Mouse (Mus musculus) regulatory T cell (primary cell): ENCODE results near the gene Hemk1.

ENCODE experiments used
- in situ Hi-C: fragments of 300-600 bp; cut with MboI, MseI; formaldehyde crosslinking; loops from one replicate; pipeline ENCODE4 v1.15.1; 2025; ENCODE audit warnings: high pct_unique_total_duplicates

Gene Hemk1

GRCm38 (mm10) chr9:107309600-107309999, 28.6 kb downstream of the Hemk1 start:
- in situ Hi-C loops = loop anchor here (10.0 to 25.0 kb wide), 2 partner anchors 1003 to 1745 kb away; partner anchors contain the start of genes Rhoa, Tcta and Trex1

- in situ Hi-C loops = loop anchor here (10.0 to 25.0 kb wide), 2 partner anchors 1003 to 1746 kb away; partner anchors contain the start of genes Rhoa, Tcta and Trex1
Observed at GRCm38 (mm10) chr9:107309171-107309570, 29.0 kb downstream of the Hemk1 start.

- in situ Hi-C loops = loop anchor here (10.0 to 25.0 kb wide), 2 partner anchors 1004 to 1746 kb away; partner anchors contain the start of genes Rhoa, Tcta and Trex1
Observed at GRCm38 (mm10) chr9:107308346-107309000, 29.7 kb downstream of the Hemk1 start.

- in situ Hi-C loops = loop anchor here (10.0 to 25.0 kb wide), 2 partner anchors 1004 to 1747 kb away; partner anchors contain the start of genes Rhoa, Tcta and Trex1
Observed at GRCm38 (mm10) chr9:107307886-107308285, 30.3 kb downstream of the Hemk1 start.

GRCm38 (mm10) chr9:107307099-107307872, 30.9 kb downstream of the Hemk1 start:
- in situ Hi-C loops = loop anchor here (10.0 to 25.0 kb wide), 2 partner anchors 1005 to 1748 kb away; partner anchors contain the start of genes Rhoa, Tcta and Trex1

DNA sequence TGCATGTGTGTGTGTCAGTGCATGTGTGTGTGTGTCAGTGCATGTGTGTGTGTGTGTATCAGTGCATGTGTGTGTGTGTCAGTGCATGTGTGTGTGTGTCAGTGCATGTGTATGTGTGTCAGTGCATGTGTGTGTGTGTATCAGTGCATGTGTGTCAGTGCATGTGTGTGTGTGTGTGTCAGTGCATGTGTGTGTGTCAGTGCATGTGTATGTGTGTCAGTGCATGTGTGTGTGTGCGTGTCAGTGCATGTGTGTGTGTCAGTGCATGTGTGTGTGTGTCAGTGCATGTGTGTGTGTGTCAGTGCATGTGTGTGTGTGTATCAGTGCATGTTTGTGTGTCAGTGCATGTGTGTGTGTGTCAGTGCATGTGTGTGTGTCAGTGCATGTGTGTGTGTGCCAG, 31.5 kb downstream of the Hemk1 start:
- in situ Hi-C loops = loop anchor here (10.0 to 25.0 kb wide), 2 partner anchors 1006 to 1748 kb away; partner anchors contain the start of genes Rhoa, Tcta and Trex1

GRCm38 (mm10) chr9:107305601-107306542, 32.3 kb downstream of the Hemk1 start:
- in situ Hi-C loops = loop anchor here (10.0 to 25.0 kb wide), 2 partner anchors 1006 to 1749 kb away; partner anchors contain the start of genes Rhoa, Tcta and Trex1

- in situ Hi-C loops = loop anchor here (10.0 to 25.0 kb wide), 2 partner anchors 1007 to 1750 kb away; partner anchors contain the start of genes Rhoa, Tcta and Trex1
Observed at GRCm38 (mm10) chr9:107305012-107305411, 33.1 kb downstream of the Hemk1 start.

GRCm38 (mm10) chr9:107304383-107304782, 33.8 kb downstream of the Hemk1 start:
- in situ Hi-C loops = loop anchor here (10.0 to 25.0 kb wide), 2 partner anchors 1008 to 1750 kb away; partner anchors contain the start of genes Rhoa, Tcta and Trex1

GRCm38 (mm10) chr9:107303900-107304299, 34.2 kb downstream of the Hemk1 start:
- in situ Hi-C loops = loop anchor here (10.0 to 25.0 kb wide), 2 partner anchors 1008 to 1751 kb away; partner anchors contain the start of genes Rhoa, Tcta and Trex1

DNA sequence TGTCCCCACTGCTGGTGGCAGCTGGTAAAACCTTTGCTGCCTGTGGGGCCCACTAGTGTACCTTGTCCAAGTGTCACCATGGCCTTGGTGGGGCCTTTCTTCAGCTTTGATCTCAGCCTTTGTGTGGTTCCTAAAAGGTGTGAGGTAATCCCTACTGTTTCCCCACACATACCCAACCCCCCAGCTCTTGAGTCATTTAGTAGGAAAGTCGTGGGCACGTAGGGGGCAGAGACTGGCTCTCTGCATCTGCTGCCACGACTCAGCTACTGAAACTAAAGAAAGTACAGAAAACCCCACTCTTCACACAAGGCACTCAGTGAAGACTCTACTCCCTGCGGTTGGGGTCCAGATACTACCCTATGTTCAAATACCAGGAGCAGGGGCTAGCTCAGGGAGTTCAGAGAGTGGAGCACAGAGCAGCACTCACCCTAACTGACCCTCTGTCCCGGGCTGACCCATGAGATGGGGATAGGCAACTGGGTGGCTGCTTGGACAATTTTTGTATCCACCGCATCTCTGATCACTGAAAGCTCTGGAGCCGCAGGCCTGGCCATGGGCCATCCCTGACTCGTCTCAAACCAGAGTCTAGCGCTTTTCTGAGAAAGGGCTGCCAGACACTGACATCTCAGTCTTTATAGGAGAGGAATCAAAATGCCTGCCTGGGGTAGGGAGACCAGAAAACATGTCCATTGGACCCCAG, 34.9 kb downstream of the Hemk1 start:
- in situ Hi-C loops = loop anchor here (10.0 to 25.0 kb wide), 2 partner anchors 1009 to 1752 kb away; partner anchors contain the start of genes Rhoa, Tcta and Trex1

GRCm38 (mm10) chr9:107302592-107302991, 35.6 kb downstream of the Hemk1 start:
- in situ Hi-C loops = loop anchor here (10.0 to 25.0 kb wide), 2 partner anchors 1010 to 1752 kb away; partner anchors contain the start of genes Rhoa, Tcta and Trex1

DNA sequence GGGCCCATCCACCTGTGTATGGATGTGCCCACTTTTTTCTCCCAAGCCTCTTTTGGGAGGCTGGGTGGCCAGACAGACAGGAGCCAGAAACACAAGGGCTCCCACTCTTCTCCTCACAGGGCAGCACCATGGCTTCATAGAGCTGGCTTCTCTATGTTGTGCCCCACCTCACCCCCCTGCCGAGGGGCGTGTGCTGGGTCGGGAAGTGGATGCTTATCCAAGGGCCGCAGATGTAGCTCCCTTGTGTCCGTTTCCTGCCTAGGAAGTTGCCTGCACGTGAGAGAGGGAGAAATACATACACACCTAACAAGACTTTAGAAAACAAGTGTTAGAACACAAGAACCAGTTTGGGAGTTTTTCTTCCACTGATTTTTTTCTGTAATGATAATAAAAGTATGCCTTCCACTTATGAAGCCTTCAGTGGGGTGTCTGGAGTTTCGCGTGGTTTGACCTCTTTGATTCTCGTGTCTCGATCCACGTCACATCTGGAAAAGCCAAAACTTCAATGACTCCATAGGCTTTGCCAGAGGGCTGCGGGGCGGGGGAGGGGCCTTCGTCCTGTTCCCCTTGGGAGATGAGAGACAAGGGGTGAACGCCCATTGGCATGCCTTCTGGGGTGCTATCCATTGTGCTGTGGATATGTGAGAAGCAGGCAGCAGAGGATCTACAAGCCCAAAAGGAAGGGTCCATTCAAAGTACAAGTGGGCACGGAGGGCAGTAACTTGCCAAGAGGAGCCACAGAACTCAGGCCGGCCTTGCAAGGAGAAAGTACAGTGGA, 36.4 kb downstream of the Hemk1 start:
- in situ Hi-C loops = loop anchor here (10.0 to 25.0 kb wide), 2 partner anchors 1011 to 1753 kb away; partner anchors contain the start of genes Rhoa, Tcta and Trex1

DNA sequence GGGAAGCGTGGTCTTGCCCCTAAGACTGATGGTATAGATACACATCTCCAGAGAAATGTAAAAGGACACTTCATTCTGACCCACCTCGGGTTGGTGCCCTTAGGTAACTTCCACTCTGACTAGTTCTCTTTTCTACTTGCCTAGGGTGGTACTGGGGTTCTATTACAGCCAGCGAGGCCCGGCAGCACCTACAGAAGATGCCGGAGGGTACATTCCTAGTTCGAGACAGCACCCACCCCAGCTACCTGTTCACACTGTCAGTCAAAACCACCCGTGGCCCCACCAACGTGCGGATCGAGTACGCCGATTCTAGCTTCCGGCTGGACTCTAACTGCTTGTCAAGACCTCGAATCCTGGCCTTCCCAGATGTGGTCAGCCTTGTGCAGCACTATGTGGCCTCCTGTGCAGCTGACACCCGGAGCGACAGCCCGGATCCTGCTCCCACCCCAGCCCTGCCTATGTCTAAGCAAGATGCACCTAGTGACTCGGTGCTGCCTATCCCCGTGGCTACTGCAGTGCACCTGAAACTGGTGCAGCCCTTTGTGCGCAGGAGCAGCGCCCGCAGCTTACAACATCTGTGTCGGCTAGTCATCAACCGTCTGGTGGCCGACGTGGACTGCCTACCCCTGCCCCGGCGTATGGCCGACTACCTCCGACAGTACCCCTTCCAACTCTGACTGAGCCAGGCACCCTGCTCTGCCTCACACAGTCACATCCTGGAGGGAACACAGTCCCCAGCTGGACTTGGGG, 37.8 kb downstream of the Hemk1 start:
- in situ Hi-C loops = loop anchor here (10.0 to 25.0 kb wide), 2 partner anchors 1012 to 1754 kb away; partner anchors contain the start of genes Rhoa, Tcta and Trex1

GRCm38 (mm10) chr9:107299783-107300182, 38.4 kb downstream of the Hemk1 start:
- in situ Hi-C loops = loop anchor here (5.0 to 25.0 kb wide), 4 partner anchors 33 to 1755 kb away; partner anchors contain the start of genes Glyctk, Rhoa, Tcta and Trex1

- in situ Hi-C loops = loop anchor here (5.0 to 25.0 kb wide), 2 partner anchors 33 to 1137 kb away; partner anchors contain the start of genes Glyctk and Wdr82
Observed at GRCm38 (mm10) chr9:107298876-107299275, 39.3 kb downstream of the Hemk1 start.

DNA sequence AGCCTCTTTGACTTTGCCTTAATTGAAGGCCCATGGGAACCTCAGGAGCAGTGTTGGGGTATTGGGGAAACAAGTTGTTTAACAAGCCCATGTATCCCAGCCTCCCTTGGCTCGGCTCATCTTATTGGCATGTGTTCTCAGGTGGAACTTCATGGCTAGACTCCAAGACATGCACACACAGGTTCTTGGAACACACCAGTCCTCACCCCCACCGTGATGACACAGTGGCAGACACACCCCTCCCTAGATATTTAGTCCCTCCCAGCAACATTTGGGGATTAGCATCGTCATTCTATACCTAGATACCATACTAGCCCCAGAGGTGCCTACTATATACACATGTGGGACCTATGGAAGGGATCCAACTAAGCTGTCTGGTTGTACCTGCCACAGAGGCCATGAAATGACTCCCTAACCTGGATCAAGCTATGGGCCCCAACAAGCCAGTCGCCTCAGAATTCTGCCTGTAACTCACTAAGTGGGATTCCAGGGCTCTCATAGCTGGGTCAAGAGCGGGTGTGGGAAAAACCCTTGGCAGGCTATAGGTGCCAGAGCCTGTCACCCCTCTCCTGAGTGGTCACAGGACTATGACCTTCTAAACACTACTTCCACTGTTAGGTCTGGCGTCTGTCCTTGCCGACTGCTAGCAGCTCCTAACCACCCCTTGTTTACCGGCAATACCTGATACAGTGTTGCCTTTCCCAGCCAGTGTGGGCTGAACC, 39.9 kb downstream of the Hemk1 start:
- in situ Hi-C loops = loop anchor here (5.0 to 25.0 kb wide), 2 partner anchors 34 to 1136 kb away; partner anchors contain the start of genes Glyctk and Wdr82
